Mouse (Mus musculus) ES-Bruce4 (cell line): ENCODE results near the gene Icam4.

Source experiments
- EP300 ChIP-seq: IDR thresholded peaks from 2 replicates; pipeline ENCODE4 v1.6.1; 2011; ENCODE audit warnings: low read depth, low read length; ENCODE audit not compliant: insufficient read depth
- POLR2A ChIP-seq: IDR thresholded peaks from one replicate; pipeline ENCODE4 v1.8.1; 2011; ENCODE audit warnings: low read length; ENCODE audit not compliant: insufficient read depth

DNA sequence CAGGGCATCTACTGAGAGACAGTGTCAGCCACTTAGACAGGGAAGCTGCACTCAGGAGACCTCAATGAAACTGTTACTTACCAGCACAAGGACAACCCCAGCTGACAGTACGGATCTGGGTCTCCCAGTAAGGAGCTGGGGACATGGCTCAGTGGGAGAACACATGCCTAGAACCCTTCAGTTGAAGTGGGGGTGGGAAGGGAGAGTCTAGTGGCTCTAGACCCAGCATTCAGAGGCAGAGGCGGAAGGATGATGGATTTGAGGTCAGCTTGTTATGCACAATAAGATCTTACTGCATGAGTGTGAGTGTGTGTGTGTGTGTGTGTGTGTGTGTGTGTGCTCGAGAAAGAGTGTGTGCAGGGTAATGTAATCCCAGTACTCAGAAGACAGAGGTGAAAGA is 47.0 kb upstream of the Icam4 start:
- TF ChIP-seq POLR2A (no peak), EP300 (no peak)
